Mouse (Mus musculus) heart, postnatal 0 days (tissue): ENCODE measurements around the gene Spin2e. TPM values are rescaled to one million over a fixed set of nuclear protein-coding genes. Genes with fewer than 3 reads are reported as not detected.
"Not testable (repeated sequence)": the region's sequence is repeated elsewhere in the genome, so short reads cannot be mapped to it uniquely, and the experiment has no call there.

Experiments
- ATAC-seq: fragments of 200-750 bp; cut with Nextera tagmentation; 2 replicates; pipeline ENCODE4 v1.8.0; 2017; ENCODE audit warnings: low read depth, moderate number of reproducible peaks, moderate library complexity; ENCODE audit not compliant: insufficient read depth
- DNase-seq: peaks from one replicate; pipeline ENCODE4 v3.0.0-alpha.2; 2016; ENCODE audit warnings: low spot score
- H3K27ac ChIP-seq: fragments of 300-500 bp; sonication (generic); 2 replicates; pipeline ENCODE4 v1.5.1; 2014; ENCODE audit warnings: low read depth, mild to moderate bottlenecking
- H3K27me3 ChIP-seq: fragments of 300-500 bp; sonication (generic); 2 replicates; pipeline ENCODE4 v1.6.1; 2014; ENCODE audit warnings: low read length, mixed read lengths; ENCODE audit not compliant: control insufficient read depth, insufficient read depth
- H3K36me3 ChIP-seq: fragments of 300-500 bp; sonication (generic); replicated peaks from 2 replicates; pipeline ENCODE4 v1.6.1; 2014; ENCODE audit warnings: low read length, mixed read lengths; ENCODE audit not compliant: control insufficient read depth, insufficient read depth
- H3K4me1 ChIP-seq: fragments of 300-500 bp; sonication (generic); 2 replicates; pipeline ENCODE4 v1.6.1; 2014; ENCODE audit warnings: antibody characterized with exemption; ENCODE audit not compliant: control insufficient read depth, insufficient read depth
- H3K4me2 ChIP-seq: fragments of 300-500 bp; sonication (generic); 2 replicates; pipeline ENCODE4 v1.6.1; 2014; ENCODE audit warnings: low read depth, mild to moderate bottlenecking, low read length, moderate library complexity
- H3K4me3 ChIP-seq: fragments of 300-500 bp; sonication (generic); 2 replicates; pipeline ENCODE4 v1.5.1; 2014; ENCODE audit warnings: low read depth, low read length
- H3K9ac ChIP-seq: fragments of 300-500 bp; sonication (generic); replicated peaks from 2 replicates; pipeline ENCODE4 v1.6.1; 2014; ENCODE audit warnings: low read depth, low read length, mixed read lengths
- H3K9me3 ChIP-seq: fragments of 300-500 bp; sonication (generic); replicated peaks from 2 replicates; pipeline ENCODE4 v1.6.1; 2016; ENCODE audit warnings: low read length; ENCODE audit not compliant: control insufficient read depth
- WGBS: fragments of 180-500 bp; shearing (Covaris S2); extraction: QIAGEN DNeasy Blood & Tissue Kit; methylation state at CpG from one replicate; pipeline ENCODE4 v1.1.7; 2014; 5-methylcytosine and 5-hydroxymethylcytosine counted together
- polyA plus RNA-seq: library from polyadenylated mRNA; unstranded; fragments of >200 nt; fragmentation: Nextera tagmentation; extraction: Ambion mirVana; gene quantifications from 2 replicates; pipeline ENCODE4 v1.2.1, GENCODE M21; 2015
- total RNA-seq: library from RNA; depleted of rRNA; stranded (reverse); fragments of >200 nt; gene quantifications from 2 replicates; pipeline ENCODE4 v1.2.3, GENCODE M21; 2014; ENCODE audit warnings: low replicate concordance; rRNA removed

Gene Spin2e
- not detected in 2 replicates for total RNA-seq
- polyA plus RNA-seq = not detected in 2 replicates

DNA sequence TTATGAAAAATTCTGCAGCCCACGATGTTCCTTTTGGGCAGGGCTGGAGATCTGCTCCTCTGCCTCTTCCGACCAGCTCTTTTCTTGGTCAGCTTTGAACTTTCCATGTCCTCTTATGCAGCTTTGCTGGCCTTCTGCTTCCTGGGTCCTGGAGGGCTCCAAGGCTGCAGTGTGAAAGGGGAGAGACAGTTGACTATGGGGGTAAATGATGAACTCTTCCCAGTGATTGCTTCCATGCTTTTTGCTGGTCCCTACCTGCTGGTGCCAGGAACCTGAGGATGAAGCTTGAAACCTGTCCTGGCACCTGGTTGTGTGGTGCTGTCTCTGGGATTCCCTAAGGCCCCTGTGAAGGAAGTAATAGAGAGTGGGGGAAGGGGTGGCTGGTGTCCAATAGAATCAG lies at the start of gene Spin2e:
Gene Spin2e (minus strand): TSS at position 101 of the 400 bp plus-strand sequence.
- WGBS = 75% methylated on average over 1 of the region's 2 CpGs
- not testable (repeated sequence) for DNase-seq, H3K9ac ChIP-seq, ATAC-seq, H3K4me3 ChIP-seq, H3K4me2 ChIP-seq, H3K27me3 ChIP-seq, H3K27ac ChIP-seq, H3K36me3 ChIP-seq, H3K4me1 ChIP-seq, H3K9me3 ChIP-seq

DNA sequence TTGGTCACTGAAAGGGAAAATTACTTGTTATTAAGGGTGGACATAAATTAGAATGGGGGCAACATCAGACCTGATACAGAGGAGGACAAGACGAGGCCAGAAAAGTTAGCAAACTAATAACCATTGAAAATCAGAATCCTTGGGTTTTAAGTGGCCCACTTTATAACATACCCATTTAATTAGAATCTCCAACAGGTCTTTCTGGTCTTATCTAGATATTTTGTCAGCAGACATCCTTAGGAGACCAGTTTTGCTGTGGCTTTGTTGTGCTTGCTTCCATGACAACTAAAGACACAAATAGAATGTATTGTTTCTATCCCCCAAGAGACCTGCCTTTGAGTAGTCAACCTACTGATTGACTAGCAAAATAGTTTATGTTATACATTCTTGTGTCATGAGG lies 44.5 kb downstream of the Spin2e start, which contains the start of gene Gm21883:
Gene Gm21883 (minus strand): TSS at position 101 of the 400 bp plus-strand sequence.
- not testable (repeated sequence) for H3K27me3 ChIP-seq, H3K4me2 ChIP-seq, H3K4me3 ChIP-seq, ATAC-seq, H3K9me3 ChIP-seq, H3K9ac ChIP-seq, H3K36me3 ChIP-seq, H3K4me1 ChIP-seq, H3K27ac ChIP-seq, DNase-seq
- no CpG with 5 or more reads among the region's 1 CpGs for WGBS

Other genes with a start within 250 kb of the Spin2e start
- gene Btbd35f19, start 235.0 kb downstream of the Spin2e start, total RNA-seq = not detected in 2 replicates
- not detected in 2 replicates for gene Btbd35f19, start 235.0 kb downstream of the Spin2e start, polyA plus RNA-seq
- not detected in 2 replicates for gene Gm21883, start 44.6 kb downstream of the Spin2e start, total RNA-seq
- not detected in 2 replicates for gene Gm21883, start 44.6 kb downstream of the Spin2e start, polyA plus RNA-seq
- gene Btbd35f25, start 98.2 kb upstream of the Spin2e start, total RNA-seq = not detected in 2 replicates
- gene Btbd35f25, start 98.2 kb upstream of the Spin2e start, polyA plus RNA-seq = not detected in 2 replicates